Mouse (Mus musculus): Measurements from ENCODE around the gene Capn7.

- TF ChIP-seq POLR2A (IDR thresholded peaks at IDR 0.05; ENCODE audit: borderline replicate concordance, low read depth, low read length), result no peak
- TF ChIP-seq CTCF (IDR thresholded peaks at IDR 0.05; ENCODE audit: low read depth, low read length), result no peak
These were observed 72.2 kb downstream of the Capn7 start for GRCm38 (mm10) chr14:31408666-31409065.

All from bone marrow macrophage, adult 2 months (primary cell).